Mouse (Mus musculus) splenic B cell, adult 2 months (primary cell): ENCODE data around the gene 4930469K13Rik.

Experiments used
- DNase-seq: peaks from one replicate; pipeline ENCODE4 v3.0.0-alpha.2; 2011; ENCODE audit warnings: low read depth, low spot score
- H3K27me3 ChIP-seq: 2 replicates; pipeline ENCODE4 v1.6.1; 2012; ENCODE audit warnings: mild to moderate bottlenecking, low read length, moderate library complexity, mixed read lengths; ENCODE audit not compliant: control insufficient read depth, poor library complexity, insufficient read depth, severe bottlenecking
- H3K36me3 ChIP-seq: 2 replicates; pipeline ENCODE4 v1.6.1; 2012; ENCODE audit warnings: mild to moderate bottlenecking, low read length, moderate library complexity, mixed read lengths; ENCODE audit not compliant: control insufficient read depth, poor library complexity, insufficient read depth, severe bottlenecking

The 4930469K13Rik gene

GRCm38 (mm10) chr11:34061740-34062139, 36.6 kb downstream of the 4930469K13Rik start:
- DNase-seq: no peak
- H3K27me3 ChIP-seq: no peaks in the 10 kb centered on the region
- no peaks in the 10 kb centered on the region for H3K36me3 ChIP-seq

- no peaks in the 10 kb centered on the region for H3K27me3 ChIP-seq
- DNase-seq: no peak
- no peaks in the 10 kb centered on the region for H3K36me3 ChIP-seq
Measured at GRCm38 (mm10) chr11:34058960-34059359, 39.4 kb downstream of the 4930469K13Rik start.

- H3K27me3 ChIP-seq: no peaks in the 10 kb centered on the region
- DNase-seq: no peak
- no peaks in the 10 kb centered on the region for H3K36me3 ChIP-seq
Measured at GRCm38 (mm10) chr11:34058332-34058731, 40.0 kb downstream of the 4930469K13Rik start.

GRCm38 (mm10) chr11:34056715-34057114, 41.6 kb downstream of the 4930469K13Rik start:
- DNase-seq: no peak
- Histone ChIP-seq H3K27me3 (no peaks in the 10 kb centered on the region), H3K36me3 (no peaks in the 10 kb centered on the region)

- H3K36me3 ChIP-seq: no peaks in the 10 kb centered on the region
- peak; percentile 19 for DNase-seq
- H3K27me3 ChIP-seq: no peaks in the 10 kb centered on the region
Measured at GRCm38 (mm10) chr11:34054031-34054727, 44.2 kb downstream of the 4930469K13Rik start.

GRCm38 (mm10) chr11:34053031-34053818, 45.1 kb downstream of the 4930469K13Rik start:
- Histone ChIP-seq H3K27me3 (no peaks in the 10 kb centered on the region), H3K36me3 (no peaks in the 10 kb centered on the region)
- no peak for DNase-seq

- no peak for DNase-seq
- Histone ChIP-seq H3K27me3 (no peaks in the 10 kb centered on the region), H3K36me3 (no peaks in the 10 kb centered on the region)
Measured at GRCm38 (mm10) chr11:34050643-34051042, 47.7 kb downstream of the 4930469K13Rik start.

- DNase-seq: no peak
Measured at GRCm38 (mm10) chr11:34050063-34050462, 48.3 kb downstream of the 4930469K13Rik start.

GRCm38 (mm10) chr11:34049125-34049379, 49.3 kb downstream of the 4930469K13Rik start:
- Histone ChIP-seq H3K36me3 (no peaks in the 10 kb centered on the region), H3K27me3 (no peaks in the 10 kb centered on the region)
- no peak for DNase-seq

More at GRCm38 (mm10) chr11:34050063-34050462, 48.3 kb downstream of the 4930469K13Rik start:
- Histone ChIP-seq H3K27me3 (no peaks in the 10 kb centered on the region), H3K36me3 (no peaks in the 10 kb centered on the region)

- Histone ChIP-seq H3K27me3 (no peaks in the 10 kb centered on the region), H3K36me3 (no peaks in the 10 kb centered on the region)
- no peak for DNase-seq
Measured at GRCm38 (mm10) chr11:34048375-34049124, 49.8 kb downstream of the 4930469K13Rik start.

GRCm38 (mm10) chr11:34047542-34047937, 50.8 kb downstream of the 4930469K13Rik start:
- DNase-seq: no peak
- Histone ChIP-seq H3K36me3 (no peaks in the 10 kb centered on the region), H3K27me3 (no peaks in the 10 kb centered on the region)

- no peaks in the 10 kb centered on the region for H3K27me3 ChIP-seq
- DNase-seq: peak; percentile 19
- no peaks in the 10 kb centered on the region for H3K36me3 ChIP-seq
Measured at GRCm38 (mm10) chr11:34046767-34047541, 51.4 kb downstream of the 4930469K13Rik start, which contains the start of gene Lcp2. Gene Lcp2, plus strand, starts transcription at chr11:34046920.

- DNase-seq: peak; percentile 17
- no peaks in the 10 kb centered on the region; the same call in none of the 2 replicates for H3K27me3 ChIP-seq
- H3K36me3 ChIP-seq: no peaks in the 10 kb centered on the region
Measured at GRCm38 (mm10) chr11:34042808-34043207, 55.5 kb downstream of the 4930469K13Rik start.

- no peaks in the 10 kb centered on the region for H3K36me3 ChIP-seq
- H3K27me3 ChIP-seq: no peaks in the 10 kb centered on the region; the same call in none of the 2 replicates
- no peak for DNase-seq
Measured at GRCm38 (mm10) chr11:34040061-34040460, 58.3 kb downstream of the 4930469K13Rik start.
